Mouse (Mus musculus) T-helper 2 cell (primary cell): Measurements from ENCODE around the gene Pmis2.

Experiments used
- in situ Hi-C: fragments of 300-600 bp; cut with MboI, MseI; formaldehyde crosslinking; loops from one replicate; pipeline ENCODE4 v1.15.1; 2025; ENCODE audit warnings: high pct_unique_total_duplicates

The Pmis2 gene

GRCm38 (mm10) chr7:30671480-30671879, at the start of gene Pmis2:
Pmis2 (minus strand) TSS chr7:30671605.
- in situ Hi-C loops = no loop called here

- in situ Hi-C loops = loop anchor here (5.0 kb wide), 1 partner anchor 52 kb away; no protein-coding TSS in a partner anchor
Measured at GRCm38 (mm10) chr7:30719669-30720068, 48.3 kb upstream of the Pmis2 start.

GRCm38 (mm10) chr7:30717716-30718046, 46.3 kb upstream of the Pmis2 start:
- in situ Hi-C loops = loop anchor here (5.0 kb wide), 1 partner anchor 50 kb away; no protein-coding TSS in a partner anchor

GRCm38 (mm10) chr7:30717006-30717715, 45.8 kb upstream of the Pmis2 start:
- in situ Hi-C loops = loop anchor here (5.0 kb wide), 1 partner anchor 50 kb away; no protein-coding TSS in a partner anchor

- in situ Hi-C loops = no loop called here
Measured at GRCm38 (mm10) chr7:30711942-30712341, 40.5 kb upstream of the Pmis2 start, which contains the start of gene Atp4a. Atp4a (plus strand) TSS chr7:30712209.

GRCm38 (mm10) chr7:30707441-30707840, 36.0 kb upstream of the Pmis2 start:
- in situ Hi-C loops = no loop called here

- in situ Hi-C loops = no loop called here
Measured at GRCm38 (mm10) chr7:30706214-30706882, 34.9 kb upstream of the Pmis2 start.

GRCm38 (mm10) chr7:30698589-30698988, 27.2 kb upstream of the Pmis2 start, which contains the start of gene 2200002J24Rik:
2200002J24Rik (plus strand) TSS chr7:30698926.
- in situ Hi-C loops = loop anchor here (25.0 kb wide), 1 partner anchor 1086 kb away; no protein-coding TSS in a partner anchor

GRCm38 (mm10) chr7:30698101-30698500, 26.7 kb upstream of the Pmis2 start:
- in situ Hi-C loops = loop anchor here (25.0 kb wide), 1 partner anchor 1086 kb away; no protein-coding TSS in a partner anchor

- in situ Hi-C loops = loop anchor here (25.0 kb wide), 1 partner anchor 1076 kb away; no protein-coding TSS in a partner anchor
Measured at GRCm38 (mm10) chr7:30688325-30688724, 16.9 kb upstream of the Pmis2 start.

GRCm38 (mm10) chr7:30683425-30683824, 12.0 kb upstream of the Pmis2 start:
- in situ Hi-C loops = loop anchor here (25.0 kb wide), 1 partner anchor 1071 kb away; no protein-coding TSS in a partner anchor

- in situ Hi-C loops = loop anchor here (25.0 kb wide), 1 partner anchor 1070 kb away; no protein-coding TSS in a partner anchor
Measured at GRCm38 (mm10) chr7:30681897-30682296, 10.5 kb upstream of the Pmis2 start.

GRCm38 (mm10) chr7:30678263-30678975, 7.0 kb upstream of the Pmis2 start:
- in situ Hi-C loops = loop anchor here (25.0 kb wide), 1 partner anchor 1066 kb away; no protein-coding TSS in a partner anchor

- in situ Hi-C loops = loop anchor here (5.0 kb wide), 1 partner anchor 48 kb away; no protein-coding TSS in a partner anchor
Measured at GRCm38 (mm10) chr7:30669229-30669628, 2.2 kb downstream of the Pmis2 start.

GRCm38 (mm10) chr7:30665321-30665720, 6.1 kb downstream of the Pmis2 start:
- in situ Hi-C loops = loop anchor here (5.0 kb wide), 1 partner anchor 52 kb away; no protein-coding TSS in a partner anchor

- in situ Hi-C loops = loop anchor here (5.0 kb wide), 1 partner anchor 53 kb away; no protein-coding TSS in a partner anchor
Measured at GRCm38 (mm10) chr7:30664529-30665200, 6.7 kb downstream of the Pmis2 start, which contains the start of gene Haus5. Haus5 (minus strand) TSS chr7:30664994.

GRCm38 (mm10) chr7:30649591-30650540, 21.5 kb downstream of the Pmis2 start, which contains the start of gene Rbm42:
Rbm42 (minus strand) TSS chr7:30650317.
- in situ Hi-C loops = loop anchor here (10.0 kb wide), 1 partner anchor 305 kb away; the partner anchor contains the start of gene Usf2

GRCm38 (mm10) chr7:30639083-30639482, 32.3 kb downstream of the Pmis2 start:
- in situ Hi-C loops = no loop called here

GRCm38 (mm10) chr7:30636395-30636794, 35.0 kb downstream of the Pmis2 start:
- in situ Hi-C loops = no loop called here
